Mouse (Mus musculus) embryonic facial prominence, embryonic 12.5 days (tissue): Measurements from ENCODE around the gene Olfr770. TPM values are rescaled to one million over a fixed set of nuclear protein-coding genes. Genes with fewer than 3 reads are reported as not detected.
"Not testable (repeated sequence)": the region's sequence is repeated elsewhere in the genome, so short reads cannot be mapped to it uniquely, and the experiment has no call there.

Source experiments
- ATAC-seq: fragments of 200-750 bp; cut with Nextera tagmentation; 2 replicates; pipeline ENCODE4 v1.8.0; 2017; ENCODE audit not compliant: insufficient number of reproducible peaks, insufficient read depth, low FRiP score, low TSS enrichment
- H3K27ac ChIP-seq: fragments of 300-500 bp; sonication (generic); 2 replicates; pipeline ENCODE4 v1.5.1; 2016; ENCODE audit warnings: mild to moderate bottlenecking
- H3K27me3 ChIP-seq: fragments of 300-500 bp; sonication (generic); 2 replicates; pipeline ENCODE4 v1.6.1; 2016; ENCODE audit warnings: mild to moderate bottlenecking, moderate library complexity
- H3K36me3 ChIP-seq: fragments of 300-500 bp; sonication (generic); 2 replicates; pipeline ENCODE4 v1.6.1; 2016; ENCODE audit warnings: mild to moderate bottlenecking
- H3K4me1 ChIP-seq: fragments of 300-500 bp; sonication (generic); 2 replicates; pipeline ENCODE4 v1.6.1; 2016
- H3K4me2 ChIP-seq: fragments of 300-500 bp; sonication (generic); replicated peaks from 2 replicates; pipeline ENCODE4 v1.6.1; 2016; ENCODE audit warnings: mild to moderate bottlenecking, moderate library complexity
- H3K4me3 ChIP-seq: fragments of 300-500 bp; sonication (generic); 2 replicates; pipeline ENCODE4 v1.5.1; 2016; ENCODE audit warnings: mild to moderate bottlenecking
- H3K9ac ChIP-seq: fragments of 300-500 bp; sonication (generic); 2 replicates; pipeline ENCODE4 v1.6.1; 2016; ENCODE audit warnings: mild to moderate bottlenecking, moderate library complexity
- H3K9me3 ChIP-seq: fragments of 300-500 bp; sonication (generic); 2 replicates; pipeline ENCODE4 v1.6.1; 2016; ENCODE audit warnings: mild to moderate bottlenecking, moderate library complexity
- WGBS: fragments of 180-500 bp; shearing (Covaris S2); methylation state at CpG from one replicate; pipeline ENCODE4 v1.1.7; 2016; 5-methylcytosine and 5-hydroxymethylcytosine counted together
- polyA plus RNA-seq: library from polyadenylated mRNA; unstranded; fragments of >200 nt; fragmentation: Nextera tagmentation; extraction: Ambion mirVana; gene quantifications from 2 replicates; pipeline ENCODE4 v1.2.1, GENCODE M21; 2016

The Olfr770 gene
- not detected in 2 replicates for polyA plus RNA-seq

DNA sequence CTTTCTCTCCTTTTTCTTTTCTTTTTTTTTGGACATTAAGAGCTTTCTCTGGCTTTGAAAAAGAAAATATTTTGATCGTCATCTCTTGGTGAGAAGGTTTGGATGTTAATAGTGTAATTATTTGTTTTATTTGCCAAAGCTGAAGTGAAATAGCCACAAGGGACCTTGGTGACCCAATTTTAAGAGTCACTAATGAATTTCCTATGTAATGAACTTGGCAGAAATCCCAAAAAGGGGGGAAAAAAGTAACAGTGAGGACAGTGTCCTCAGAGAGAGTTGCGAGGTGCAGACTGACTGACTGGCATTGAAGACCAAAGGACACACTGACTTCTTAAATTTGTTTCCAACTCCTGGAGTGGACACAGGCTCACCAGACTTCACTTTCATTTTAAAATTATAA is at the start of gene Olfr770:
Gene Olfr770 (minus strand): TSS at position 101 of the 400 bp plus-strand sequence.
- ATAC-seq = no peak
- Histone ChIP-seq H3K4me2 (no peak within 1 kb of the TSS), H3K4me1 (no peaks in the 10 kb centered on the region), H3K27ac (no peak within 1 kb of the TSS), H3K4me3 (no peak within 1 kb of the TSS), H3K36me3 (no peaks in the 10 kb centered on the region), H3K9me3 (no peaks in the 10 kb centered on the region), H3K9ac (no peak within 1 kb of the TSS), H3K27me3 (no peaks in the 10 kb centered on the region)
- 79% methylated on average over 2 of the region's 2 CpGs for WGBS

DNA sequence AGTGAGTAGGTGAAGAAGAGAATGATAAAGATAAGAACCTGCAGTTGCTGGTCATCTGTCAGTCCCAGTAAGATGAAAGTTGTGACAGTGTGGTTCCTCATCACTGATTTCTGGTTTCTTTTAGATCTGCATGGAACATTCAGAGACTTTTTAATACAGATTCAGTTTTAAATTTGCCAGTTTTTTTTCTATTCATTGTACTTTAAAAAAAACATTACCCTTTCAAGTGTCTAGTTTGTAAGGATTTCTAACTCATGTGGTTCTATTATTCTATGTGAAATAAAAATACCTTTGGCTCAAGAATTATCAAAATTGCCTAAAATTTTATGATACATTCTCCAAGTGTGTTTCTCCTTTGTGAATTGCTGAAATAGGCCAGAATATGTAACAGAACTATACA is 48.5 kb upstream of the Olfr770 start, which contains the start of gene Olfr773:
Gene Olfr773 (minus strand): TSS at position 101 of the 400 bp plus-strand sequence.
- H3K27me3 ChIP-seq, H3K4me2 ChIP-seq, H3K4me1 ChIP-seq, H3K9me3 ChIP-seq, H3K36me3 ChIP-seq, H3K27ac ChIP-seq, H3K4me3 ChIP-seq, H3K9ac ChIP-seq, ATAC-seq: not testable (repeated sequence)

DNA sequence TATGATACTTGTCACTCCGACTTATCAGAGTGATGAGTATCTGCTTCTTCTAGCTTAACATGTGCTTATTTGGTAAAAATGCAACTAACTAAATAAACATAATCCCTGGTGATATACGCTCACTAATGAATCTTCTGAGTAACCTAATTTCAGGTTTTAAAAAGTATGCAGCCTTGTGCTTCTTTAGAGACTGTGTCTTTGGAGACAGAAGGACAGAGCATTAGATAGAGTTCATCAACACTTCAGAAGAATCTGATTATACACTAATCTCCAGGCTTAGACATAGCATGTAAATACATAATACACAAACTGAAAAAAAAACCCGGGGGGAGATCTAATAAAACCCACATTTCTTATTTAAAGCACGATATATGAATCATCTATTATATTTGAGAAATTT is 39.0 kb upstream of the Olfr770 start, which contains the start of gene Olfr772:
Gene Olfr772 (minus strand): TSS at position 101 of the 400 bp plus-strand sequence.
- not testable (repeated sequence) for H3K4me2 ChIP-seq, H3K27me3 ChIP-seq, H3K4me3 ChIP-seq, H3K36me3 ChIP-seq, H3K9me3 ChIP-seq, H3K4me1 ChIP-seq, ATAC-seq, H3K27ac ChIP-seq, H3K9ac ChIP-seq
- 83% methylated on average over 4 of the region's 4 CpGs for WGBS

DNA sequence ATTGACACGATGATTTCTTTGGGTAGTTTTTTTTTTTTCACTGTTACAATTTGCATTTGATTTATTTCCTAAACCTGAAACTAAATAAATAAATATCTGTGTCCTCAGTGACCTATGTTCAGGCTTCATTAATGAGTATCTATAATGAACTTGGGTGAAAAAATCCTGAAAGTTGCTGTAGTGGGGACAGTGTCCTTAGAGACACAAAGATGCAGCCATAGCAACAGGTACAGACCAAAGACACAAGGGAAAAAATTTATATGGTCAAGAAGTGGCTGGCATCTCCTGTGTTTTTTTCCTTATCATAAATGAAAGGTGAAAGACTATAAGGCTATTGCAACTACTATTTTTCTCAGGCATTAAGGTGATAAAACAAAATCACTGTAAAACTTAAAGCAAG is 25.9 kb upstream of the Olfr770 start, which contains the start of gene Olfr771:
Gene Olfr771 (minus strand): TSS at position 101 of the 400 bp plus-strand sequence.
- Histone ChIP-seq H3K4me2 (no peak within 1 kb of the TSS), H3K27ac (no peak within 1 kb of the TSS), H3K4me3 (no peak within 1 kb of the TSS), H3K4me1 (no peaks in the 10 kb centered on the region), H3K9me3 (no peaks in the 10 kb centered on the region), H3K9ac (no peak within 1 kb of the TSS), H3K36me3 (no peaks in the 10 kb centered on the region), H3K27me3 (no peaks in the 10 kb centered on the region)
- ATAC-seq = no peak
- 86% methylated on average over 1 of the region's 1 CpGs for whole genome bisulfite sequencing

DNA sequence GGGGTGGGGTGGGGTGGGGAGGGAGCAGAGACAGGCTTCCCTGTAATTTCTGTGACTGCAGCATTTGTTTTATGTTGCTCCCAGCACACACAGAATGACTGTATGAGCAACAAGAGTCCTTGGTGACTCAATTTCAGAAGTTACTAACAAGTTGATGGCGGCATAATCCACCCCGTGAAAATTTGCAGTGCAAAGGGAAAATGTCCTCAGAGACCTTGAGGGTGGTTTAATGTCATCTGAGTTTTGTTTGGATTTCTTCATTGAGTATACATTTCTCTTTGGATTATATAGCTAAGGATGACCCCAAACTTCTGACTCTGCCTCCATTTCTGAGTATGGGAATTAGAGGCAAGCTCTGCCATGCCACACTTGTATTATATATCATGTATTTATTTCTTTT is 21.0 kb downstream of the Olfr770 start, which contains the start of gene Olfr769:
Gene Olfr769 (minus strand): TSS at position 101 of the 400 bp plus-strand sequence.
- Histone ChIP-seq H3K27me3 (no peaks in the 10 kb centered on the region), H3K4me3 (no peak within 1 kb of the TSS), H3K4me2 (no peak within 1 kb of the TSS), H3K9me3 (no peaks in the 10 kb centered on the region), H3K4me1 (no peaks in the 10 kb centered on the region), H3K9ac (no peak within 1 kb of the TSS), H3K27ac (no peak within 1 kb of the TSS), H3K36me3 (no peaks in the 10 kb centered on the region)
- 84% methylated on average over 2 of the region's 2 CpGs for WGBS
- no peak for ATAC-seq

DNA sequence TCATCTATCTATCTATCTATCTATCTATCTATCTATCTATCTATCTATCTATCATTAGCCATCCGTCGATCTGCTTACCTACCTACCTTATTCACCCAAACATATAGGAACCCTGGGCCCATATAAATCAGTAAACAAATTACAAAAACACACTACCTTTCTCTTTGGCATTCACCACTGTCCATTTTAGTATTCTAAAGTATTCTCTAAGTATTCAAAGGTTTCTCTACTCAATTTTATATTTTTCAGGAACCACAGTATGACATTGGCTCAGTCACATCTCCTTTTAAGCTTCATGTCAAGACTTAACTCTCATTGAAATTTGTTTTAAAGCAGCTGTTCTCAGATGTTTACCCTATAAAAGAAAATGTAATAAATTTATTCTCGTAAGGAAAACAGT is 23.7 kb downstream of the Olfr770 start:
- Histone ChIP-seq H3K36me3 (no peaks in the 10 kb centered on the region), H3K27me3 (no peaks in the 10 kb centered on the region), H3K4me1 (no peaks in the 10 kb centered on the region), H3K9ac (no peak overlapping the region), H3K4me2 (no peak overlapping the region), H3K27ac (no peak overlapping the region), H3K4me3 (no peak overlapping the region), H3K9me3 (no peaks in the 10 kb centered on the region)
- 93% methylated on average over 3 of the region's 3 CpGs for WGBS
- no peak for ATAC-seq

DNA sequence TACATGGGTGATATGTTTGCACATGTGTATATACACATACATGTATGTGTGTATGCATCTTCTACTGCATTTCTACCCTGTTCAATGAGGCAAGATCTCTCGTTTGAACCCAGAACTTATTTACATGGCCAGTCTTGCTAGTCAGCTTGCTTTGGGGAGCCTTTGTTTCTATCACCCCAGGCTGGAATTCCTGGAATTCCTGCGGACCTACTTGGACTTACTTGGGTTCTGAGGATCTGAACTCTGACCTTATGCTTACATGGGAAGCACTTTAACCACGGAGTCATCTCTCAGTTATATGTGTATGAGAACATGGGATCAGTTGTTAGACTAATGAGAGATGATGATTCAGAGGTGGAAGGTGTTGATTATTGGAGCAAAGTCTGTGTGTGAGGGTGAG is 37.6 kb downstream of the Olfr770 start:
- Histone ChIP-seq H3K9ac (no peak overlapping the region), H3K36me3 (no peaks in the 10 kb centered on the region), H3K4me3 (no peak overlapping the region), H3K27me3 (no peaks in the 10 kb centered on the region), H3K4me2 (no peak overlapping the region), H3K9me3 (no peaks in the 10 kb centered on the region), H3K4me1 (no peaks in the 10 kb centered on the region), H3K27ac (no peak overlapping the region)
- no peak for ATAC-seq
- 26% methylated on average over 3 of the region's 3 CpGs for whole genome bisulfite sequencing

DNA sequence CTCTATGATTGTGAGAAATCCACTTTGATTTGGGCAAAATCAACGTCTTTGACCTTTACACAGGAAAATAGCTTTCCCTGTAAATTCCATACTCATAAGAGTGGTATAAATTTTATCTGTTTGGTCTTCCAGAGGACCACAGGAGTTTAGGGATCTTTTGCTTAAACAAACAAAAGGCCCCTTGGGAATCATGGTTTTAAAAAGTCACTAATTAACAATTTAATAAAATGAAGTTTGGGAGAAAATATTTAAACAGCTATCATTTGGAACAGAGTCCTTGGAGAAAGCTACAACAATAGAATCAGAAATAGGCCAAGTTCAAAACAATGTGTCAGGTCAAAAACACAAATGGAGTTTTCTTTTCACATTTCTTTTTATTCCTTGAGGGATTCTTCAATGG is 39.5 kb downstream of the Olfr770 start, which contains the start of gene Olfr768:
Gene Olfr768 (minus strand): TSS at position 101 of the 400 bp plus-strand sequence.
- Histone ChIP-seq H3K36me3 (no peaks in the 10 kb centered on the region), H3K4me3 (no peak within 1 kb of the TSS), H3K4me1 (no peaks in the 10 kb centered on the region), H3K9ac (no peak within 1 kb of the TSS), H3K27me3 (no peaks in the 10 kb centered on the region), H3K9me3 (no peaks in the 10 kb centered on the region), H3K4me2 (no peak within 1 kb of the TSS), H3K27ac (no peak within 1 kb of the TSS)
- WGBS = 77% methylated on average over 1 of the region's 1 CpGs
- ATAC-seq = no peak

DNA sequence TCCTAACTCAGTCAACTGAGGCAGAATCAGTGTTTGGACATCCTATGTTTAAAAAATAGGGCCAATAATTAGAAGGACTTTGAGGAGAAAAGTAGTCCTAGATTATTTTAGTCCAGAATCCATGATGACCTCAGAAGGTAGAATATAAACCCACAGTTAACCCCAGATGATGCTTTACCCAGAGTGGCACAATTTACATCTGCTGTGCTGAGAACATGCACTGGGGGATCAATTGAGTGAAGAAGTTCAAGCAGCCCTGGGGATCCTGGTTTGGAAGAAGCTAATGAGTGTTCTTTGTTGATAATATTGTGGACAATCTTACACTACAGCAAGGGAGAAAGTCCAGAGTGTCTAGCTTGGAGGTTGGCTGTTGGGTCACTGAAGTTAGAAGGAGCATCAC is 56.0 kb downstream of the Olfr770 start, which contains the start of gene Olfr767:
Gene Olfr767 (minus strand): TSS at position 101 of the 400 bp plus-strand sequence.
- not testable (repeated sequence) for H3K4me3 ChIP-seq, H3K9me3 ChIP-seq, H3K9ac ChIP-seq, H3K27ac ChIP-seq, ATAC-seq, H3K27me3 ChIP-seq, H3K36me3 ChIP-seq, H3K4me2 ChIP-seq, H3K4me1 ChIP-seq

Other genes with a start within 250 kb of the Olfr770 start
- 10.8 and 11.9 TPM in 2 replicates for gene Gdf11, start 247.3 kb downstream of the Olfr770 start, polyA plus RNA-seq
- gene Cd63, start 238.0 kb downstream of the Olfr770 start, polyA plus RNA-seq = 459 and 465 TPM in 2 replicates
- gene Rdh5, start 216.1 kb downstream of the Olfr770 start, polyA plus RNA-seq = 14.2 and 14.7 TPM in 2 replicates
- gene Bloc1s1, start 215.0 kb downstream of the Olfr770 start, polyA plus RNA-seq = 210 and 215 TPM in 2 replicates
- 5.2 TPM in 2 replicates for gene Itga7, start 205.2 kb downstream of the Olfr770 start, polyA plus RNA-seq
- 0.13 TPM in 1 of 2 replicates, not detected in the other for gene Mettl7b, start 178.0 kb downstream of the Olfr770 start, polyA plus RNA-seq
- not detected in 2 replicates for gene Olfr9, start 149.6 kb downstream of the Olfr770 start, polyA plus RNA-seq
- not detected in 2 replicates for gene Olfr763, start 128.2 kb downstream of the Olfr770 start, polyA plus RNA-seq
- gene Olfr764-ps1, start 99.1 kb downstream of the Olfr770 start, polyA plus RNA-seq = not detected in 2 replicates
- gene Olfr765, start 89.0 kb downstream of the Olfr770 start, polyA plus RNA-seq = not detected in 2 replicates
- not detected in 2 replicates for gene Olfr766-ps1, start 70.0 kb downstream of the Olfr770 start, polyA plus RNA-seq
- gene Olfr767, start 56.1 kb downstream of the Olfr770 start, polyA plus RNA-seq = not detected in 2 replicates
- gene Olfr768, start 39.6 kb downstream of the Olfr770 start, polyA plus RNA-seq = not detected in 2 replicates
- gene Olfr769, start 21.1 kb downstream of the Olfr770 start, polyA plus RNA-seq = not detected in 2 replicates
- gene Olfr771, start 25.8 kb upstream of the Olfr770 start, polyA plus RNA-seq = not detected in 2 replicates
- gene Olfr772, start 38.9 kb upstream of the Olfr770 start, polyA plus RNA-seq = not detected in 2 replicates
- gene Olfr773, start 48.4 kb upstream of the Olfr770 start, polyA plus RNA-seq = not detected in 2 replicates
- not detected in 2 replicates for gene Olfr774, start 97.2 kb upstream of the Olfr770 start, polyA plus RNA-seq
- gene Olfr775, start 109.4 kb upstream of the Olfr770 start, polyA plus RNA-seq = not detected in 2 replicates
- not detected in 2 replicates for gene Olfr776, start 120.1 kb upstream of the Olfr770 start, polyA plus RNA-seq
- gene Olfr777, start 132.5 kb upstream of the Olfr770 start, polyA plus RNA-seq = not detected in 2 replicates
- not detected in 2 replicates for gene Olfr780, start 179.1 kb upstream of the Olfr770 start, polyA plus RNA-seq
- not detected in 2 replicates for gene Olfr781, start 189.9 kb upstream of the Olfr770 start, polyA plus RNA-seq
- not detected in 2 replicates for gene Olfr782, start 209.9 kb upstream of the Olfr770 start, polyA plus RNA-seq
- gene Olfr784, start 245.1 kb upstream of the Olfr770 start, polyA plus RNA-seq = 0.06 TPM in 1 of 2 replicates, not detected in the other